Comparison of ENCODE assay signal across 8 mouse cellular contexts in genomic region chr12:53253461-53254159, GRCm38 (mm10). TPM values are rescaled to one million over a fixed set of nuclear protein-coding genes. Genes with fewer than 3 reads are reported as not detected.
DNase-seq lines count a peak whose midpoint lies in the region; ATAC-seq lines count a peak whose summit lies in the region.

No protein-coding gene starts in this region.

- peak overlapping the region; percentile 99 for H3K9ac ChIP-seq in forebrain, embryonic 12.5 days
- peak overlapping the region; percentile 85 for H3K9ac ChIP-seq in intestine, embryonic 16.5 days (ENCODE audit: low read depth, low read length)
- H3K9ac ChIP-seq in liver, embryonic 12.5 days, result no peak overlapping the region

- H3K9me3 ChIP-seq in forebrain, embryonic 12.5 days, result no peaks in the 10 kb centered on the region
- H3K9me3 ChIP-seq in intestine, embryonic 16.5 days (ENCODE audit: control insufficient read depth, low read length), result no peaks in the 10 kb centered on the region
- H3K9me3 ChIP-seq in liver, embryonic 12.5 days (replicated peaks), result no peaks in the 10 kb centered on the region

- peak; percentile 59 for ATAC-seq in forebrain, embryonic 12.5 days (ENCODE audit: low FRiP score)
- ATAC-seq in intestine, embryonic 16.5 days, result peak; percentile 62
- no peak for ATAC-seq in liver, embryonic 12.5 days

- H3K27me3 ChIP-seq in forebrain, embryonic 12.5 days, result no peaks in the 10 kb centered on the region
- peaks cover 22% of the 10 kb centered on the region for H3K27me3 ChIP-seq in intestine, embryonic 16.5 days (replicated peaks; ENCODE audit: control insufficient read depth, insufficient read depth, low read length)
- H3K27me3 ChIP-seq in liver, embryonic 12.5 days (replicated peaks), result peaks cover 73% of the 10 kb centered on the region

- peak overlapping the region; percentile 100 for H3K27ac ChIP-seq in forebrain, embryonic 12.5 days
- H3K27ac ChIP-seq in intestine, embryonic 16.5 days (ENCODE audit: low read length), result no peak overlapping the region
- H3K27ac ChIP-seq in liver, embryonic 12.5 days, result no peak overlapping the region

- intact Hi-C loops in gastrocnemius, postnatal 14 days (cut with DNase I; ENCODE audit: low total_unique reads), result no loop called here

- peak overlapping the region; percentile 70 for H3K4me2 ChIP-seq in forebrain, embryonic 12.5 days
- peak overlapping the region; percentile 96 for H3K4me2 ChIP-seq in intestine, embryonic 16.5 days (ENCODE audit: low read depth, low read length)
- peak overlapping the region; percentile 71 for H3K4me2 ChIP-seq in liver, embryonic 12.5 days

- peaks cover 49% of the 10 kb centered on the region for H3K4me1 ChIP-seq in forebrain, embryonic 12.5 days
- H3K4me1 ChIP-seq in intestine, embryonic 16.5 days (ENCODE audit: control insufficient read depth, insufficient read depth, low read length), result peaks cover 10% of the 10 kb centered on the region
- no peaks in the 10 kb centered on the region for H3K4me1 ChIP-seq in liver, embryonic 12.5 days

- WGBS in forebrain, embryonic 12.5 days, result 0% methylated on average over 18 of the region's 32 CpGs
- 1% methylated on average over 28 of the region's 32 CpGs for WGBS in intestine, embryonic 16.5 days
- 2% methylated on average over 28 of the region's 32 CpGs for WGBS in liver, embryonic 12.5 days (ENCODE audit: insufficient replicate concordance)

- peak; percentile 35 for DNase-seq in gastrocnemius, postnatal 14 days
- DNase-seq in gastrocnemius, postnatal 25 days, result no peak
- peak; percentile 60 for DNase-seq in adrenal gland, postnatal 14 days
- DNase-seq in right cerebral cortex, postnatal 4 days, result peak; percentile 44
- no peak for DNase-seq in urinary bladder, postnatal 14 days (ENCODE audit: low spot score)

- H3K4me3 ChIP-seq in forebrain, embryonic 12.5 days (replicated peaks), result peak overlapping the region; percentile 87
- peak overlapping the region; percentile 81 for H3K4me3 ChIP-seq in intestine, embryonic 16.5 days (ENCODE audit: low read length)
- H3K4me3 ChIP-seq in liver, embryonic 12.5 days, result peak overlapping the region; percentile 63

- no peaks in the 10 kb centered on the region for H3K36me3 ChIP-seq in forebrain, embryonic 12.5 days (replicated peaks)
- no peaks in the 10 kb centered on the region for H3K36me3 ChIP-seq in intestine, embryonic 16.5 days (ENCODE audit: control insufficient read depth, insufficient read depth, low read length)
- no peaks in the 10 kb centered on the region for H3K36me3 ChIP-seq in liver, embryonic 12.5 days

RNA-seq across cellular contexts. Expression of gene Npas3, which starts 5.1 kb away (rescaled TPM):
- total RNA-seq in gastrocnemius, postnatal 14 days (2021), result 1 to 10 TPM in 1 of 2 experiments, under 1 TPM in 1; 0.47 to 1.5 TPM
- total RNA-seq in gastrocnemius, postnatal 25 days (2021), result under 1 TPM; 0.23 to 0.24 TPM
- total RNA-seq in adrenal gland, postnatal 14 days (2021), result 1.6 and 4.4 TPM in 2 replicates
- 23.1 and 27.7 TPM in 2 replicates for polyA plus RNA-seq in forebrain, embryonic 12.5 days (2016; fragmentation: Nextera tagmentation; extraction: Ambion mirVana)
- polyA plus RNA-seq in intestine, embryonic 16.5 days (2015; fragmentation: Nextera tagmentation; extraction: Ambion mirVana), result 1.0 and 1.9 TPM in 2 replicates
- polyA plus RNA-seq in liver, embryonic 12.5 days (2016; fragmentation: Nextera tagmentation; extraction: Ambion mirVana), result 0.47 and 0.70 TPM in 2 replicates

Comparison
In these comparisons a context has a peak if more than half of its experiments do, and no peak if none do; other contexts are left out.
1. DNase-seq: peak in gastrocnemius, postnatal 14 days (single experiment), adrenal gland, postnatal 14 days (single experiment) and right cerebral cortex, postnatal 4 days (single experiment); none in gastrocnemius, postnatal 25 days (single experiment) and urinary bladder, postnatal 14 days (single experiment).
2. Peak in every context shown above with its lines, with median percentiles within 50 percentile points of each other: H3K4me2 ChIP-seq and H3K4me3 ChIP-seq.